ENCODE assay signal across 25 mouse cellular contexts in genomic region chr9:114636751-114637150, GRCm38 (mm10).
"Had no signal": no experiment of that assay in that cellular context is flagged by ENCODE, and none has a peak within 500 bp of the region (broad histone marks: within the 10 kb centered on the region; RNA-seq: fewer than 3 reads in every experiment).

No protein-coding gene starts in this region.

- H3K27me3 ChIP-seq: heart, embryonic 12.5 days; hindbrain, embryonic 13.5 days; kidney, embryonic 15.5 days; limb, embryonic 12.5 days; liver, embryonic 13.5 days; liver, embryonic 15.5 days had no signal

- H3K27ac ChIP-seq: gastrocnemius, adult 2 months; heart, embryonic 10.5 days; hindbrain, embryonic 10.5 days; hindbrain, embryonic 13.5 days; hindbrain, embryonic 15.5 days; hindbrain, postnatal 0 days; kidney, embryonic 15.5 days; kidney, postnatal 0 days; left cerebral cortex, adult 2 months; limb, embryonic 10.5 days; limb, embryonic 12.5 days; liver, embryonic 13.5 days; liver, embryonic 15.5 days had no signal

- H3K9me3 ChIP-seq: heart, embryonic 10.5 days; heart, embryonic 12.5 days; hindbrain, embryonic 10.5 days; hindbrain, embryonic 13.5 days; hindbrain, embryonic 15.5 days; kidney, embryonic 15.5 days; limb, embryonic 10.5 days; limb, embryonic 12.5 days; liver, embryonic 13.5 days; liver, embryonic 15.5 days had no signal

- H3K4me3 ChIP-seq: gastrocnemius, adult 2 months; heart, embryonic 10.5 days; heart, embryonic 12.5 days; hindbrain, embryonic 10.5 days; hindbrain, embryonic 13.5 days; hindbrain, embryonic 15.5 days; kidney, embryonic 15.5 days; left cerebral cortex, adult 2 months; limb, embryonic 10.5 days; limb, embryonic 12.5 days; liver, embryonic 13.5 days; liver, embryonic 15.5 days had no signal

- DNase-seq: gastrocnemius, adult 2 months; gastrocnemius, postnatal 10 days; gastrocnemius, postnatal 25 days; heart, adult 18-20 months; heart, postnatal 10 days; heart, postnatal 4 days; kidney, adult 11 months; kidney, adult 9 months; kidney, postnatal 14 days; kidney, postnatal 36 days; liver; liver, embryonic 13.5 days; liver, postnatal 0 days had no signal
